Mouse (Mus musculus) retina, embryonic 14.5 days (tissue): ENCODE results near the gene Trio.

ENCODE experiments used
- DNase-seq: peaks from one replicate; pipeline ENCODE4 v3.0.0-alpha.2; 2015; ENCODE audit warnings: low spot score

Trio gene

GRCm38 (mm10) chr15:28025447-28026166 lies at the start of gene Trio:
Gene Trio (minus strand): TSS chr15:28025848.
- peak; percentile 97 for DNase-seq

DNA sequence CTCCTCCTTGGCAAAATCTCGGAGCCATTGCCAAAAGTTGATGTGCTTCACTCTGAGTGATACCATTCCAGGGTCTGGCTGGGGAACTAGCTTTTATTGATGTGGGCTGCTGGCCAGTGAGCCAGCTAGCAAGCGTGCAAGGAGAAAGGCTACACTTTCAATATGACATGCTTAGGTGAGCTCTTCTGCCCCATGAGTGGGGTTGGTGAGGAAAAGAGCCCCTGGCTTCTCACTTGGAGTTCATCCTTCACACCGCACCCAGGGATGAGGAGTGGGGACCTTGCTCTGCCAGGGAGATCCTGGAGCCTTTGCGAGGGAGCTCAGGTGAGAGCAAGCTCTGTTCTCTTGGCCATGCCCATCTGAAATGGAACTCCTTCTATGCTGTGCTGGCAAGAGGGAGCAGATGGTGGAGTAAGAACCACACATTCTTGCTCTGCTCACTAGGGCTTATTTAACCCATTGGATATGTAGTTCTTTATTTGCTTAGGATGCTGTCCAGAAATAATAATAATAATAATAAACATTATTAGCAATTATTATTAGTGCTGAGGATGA lies 48.8 kb upstream of the Trio start:
- DNase-seq: no peak

- no peak for DNase-seq
Observed at GRCm38 (mm10) chr15:28071601-28072000, 46.0 kb upstream of the Trio start.

GRCm38 (mm10) chr15:28070771-28071419 lies 45.2 kb upstream of the Trio start:
- no peak for DNase-seq

GRCm38 (mm10) chr15:28070221-28070620 lies 44.6 kb upstream of the Trio start:
- no peak for DNase-seq

DNA sequence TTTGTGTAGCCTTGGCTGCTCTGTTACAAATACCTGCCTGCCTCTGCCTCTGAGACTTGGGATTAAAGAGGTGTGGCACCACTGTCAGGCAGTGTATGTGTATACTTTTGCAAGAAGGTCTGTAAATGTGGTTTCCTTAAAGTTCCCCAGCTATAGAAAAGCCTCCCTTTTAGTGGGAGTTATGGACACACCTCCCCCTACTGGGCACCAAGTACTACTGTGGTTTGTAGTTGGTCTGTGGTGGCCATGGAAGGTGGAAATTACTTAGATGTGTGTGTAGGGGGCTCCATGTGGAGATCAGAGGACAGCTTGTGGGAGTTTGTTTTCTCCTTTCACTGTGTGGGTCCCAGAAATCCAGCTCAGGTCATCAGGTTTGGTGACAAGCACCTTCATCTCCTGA lies 41.7 kb upstream of the Trio start:
- peak; percentile 54 for DNase-seq

DNA sequence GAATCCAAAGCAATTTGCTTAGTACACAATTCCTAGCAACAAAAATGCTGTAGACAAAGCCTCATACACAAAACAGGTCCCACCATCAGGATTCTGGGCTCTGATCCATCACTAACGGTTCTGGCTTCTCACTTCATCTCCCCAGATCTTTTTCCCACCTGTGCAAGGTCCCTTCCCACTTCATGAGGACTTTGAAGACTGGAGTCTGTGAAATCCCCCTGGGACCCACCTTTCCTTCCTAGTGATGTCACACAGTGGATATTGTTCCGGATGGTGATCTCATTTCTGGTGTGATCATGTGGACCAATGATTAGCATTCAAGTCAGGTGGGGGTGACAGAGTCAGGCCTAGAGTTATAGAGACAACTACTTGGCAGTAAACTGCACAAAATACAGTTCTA lies 40.8 kb upstream of the Trio start:
- no peak for DNase-seq

DNA sequence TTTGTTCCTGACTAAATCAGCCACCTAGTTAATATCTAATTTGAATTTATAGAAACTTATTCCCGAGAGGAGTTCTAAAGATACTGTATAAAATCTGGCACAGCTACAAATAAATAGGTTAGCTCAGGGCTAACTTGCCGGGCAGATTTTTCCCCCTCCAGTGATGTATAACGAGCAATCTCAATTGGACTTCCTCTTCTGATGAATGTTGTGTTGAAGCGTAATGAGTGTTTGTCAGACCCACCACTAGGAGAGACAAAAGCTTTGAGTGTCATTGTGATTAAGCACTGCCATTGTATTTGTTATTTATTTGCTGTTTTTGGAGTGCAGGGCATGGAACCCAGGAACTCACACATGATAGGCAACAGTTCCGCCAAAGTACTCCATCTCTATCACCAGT lies 39.9 kb upstream of the Trio start:
- no peak for DNase-seq

- no peak for DNase-seq
Observed at GRCm38 (mm10) chr15:28064733-28065088, 39.1 kb upstream of the Trio start.

DNA sequence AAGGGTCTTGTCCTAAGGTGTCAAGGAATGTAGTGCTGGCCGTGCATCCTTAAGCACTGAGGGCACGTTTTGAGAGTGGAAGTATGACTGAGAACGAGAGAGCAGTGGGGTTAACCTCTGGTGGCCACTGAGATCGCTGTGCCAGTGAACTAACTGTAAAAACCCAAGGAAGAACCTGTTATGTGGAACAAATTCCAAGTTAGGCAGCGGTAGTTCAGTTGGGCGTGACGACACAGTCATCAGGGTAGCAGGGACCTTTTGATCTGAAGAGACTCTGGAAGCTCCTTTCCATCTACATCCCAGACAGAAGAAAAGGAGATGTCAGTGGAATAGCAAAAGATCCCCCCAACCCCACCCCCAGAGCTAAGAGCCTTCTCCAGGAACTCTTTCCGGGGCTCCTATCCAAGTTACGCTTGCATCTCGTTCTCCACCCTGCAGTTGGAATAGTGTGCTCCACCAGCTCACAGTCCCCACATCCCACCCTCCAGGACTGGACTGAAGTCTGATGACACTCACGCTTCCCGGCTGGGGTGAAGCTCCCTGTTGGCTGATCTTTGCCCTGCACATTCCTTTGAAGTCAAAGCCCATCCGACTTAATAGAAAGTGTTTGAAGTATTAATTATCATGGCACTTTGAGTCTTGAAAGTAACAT lies 38.6 kb upstream of the Trio start:
- no peak for DNase-seq

DNA sequence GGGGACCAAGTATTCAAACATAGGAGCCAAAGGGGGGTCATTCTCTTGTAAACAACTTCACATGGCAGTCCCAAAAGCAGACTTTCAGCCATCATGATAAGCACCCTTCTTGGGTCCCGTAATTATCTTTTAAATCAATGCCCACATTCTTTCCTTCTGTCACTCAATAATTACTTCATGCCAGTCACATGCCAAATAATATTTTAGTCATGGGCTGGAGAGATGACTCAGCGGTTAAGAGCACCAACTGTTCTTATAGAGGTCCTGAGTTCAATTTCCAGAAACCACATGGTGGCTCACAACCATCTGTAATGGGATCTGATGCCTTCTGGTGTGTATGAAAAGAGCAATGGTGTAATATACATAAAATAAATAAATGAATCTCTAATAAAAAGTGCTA lies 37.8 kb upstream of the Trio start:
- DNase-seq: no peak

DNA sequence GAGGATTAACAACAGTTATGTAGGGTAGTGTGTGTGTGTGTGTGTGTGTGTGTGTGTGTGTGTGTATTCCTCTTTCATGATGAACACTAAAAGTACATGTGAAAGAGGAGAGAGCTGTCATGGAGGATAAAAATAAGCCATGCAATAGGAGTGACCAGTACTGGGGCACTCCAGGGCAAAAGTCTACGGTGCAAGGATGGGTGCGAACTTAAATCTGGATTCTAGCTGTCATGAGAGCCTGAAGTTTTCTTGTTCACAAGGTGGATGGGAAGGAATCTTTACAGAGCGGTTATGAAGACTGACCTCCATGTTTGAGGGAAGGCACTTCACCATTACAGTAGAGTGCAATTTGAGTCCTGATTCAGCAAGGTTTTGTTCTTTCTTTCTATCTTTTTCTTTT lies 36.4 kb upstream of the Trio start:
- no peak for DNase-seq

DNA sequence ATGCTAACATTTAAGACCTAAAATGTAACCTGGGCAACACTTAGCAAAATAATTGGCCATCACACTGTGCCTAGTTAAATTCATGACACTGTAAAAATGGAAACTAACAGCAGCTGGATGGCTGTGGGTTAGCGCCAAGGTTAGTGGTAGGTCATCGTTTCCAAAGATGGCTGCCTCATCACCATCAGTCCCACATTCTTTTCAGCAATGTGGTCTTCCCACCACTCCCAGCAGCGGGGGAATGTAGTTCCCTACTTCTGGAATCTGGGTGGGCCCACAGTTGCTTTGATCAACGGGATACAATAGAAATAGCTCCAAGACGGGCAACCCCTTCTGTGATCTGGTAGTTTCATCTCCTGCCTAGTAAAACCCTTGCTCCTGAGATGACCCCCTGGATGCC lies 35.3 kb upstream of the Trio start:
- DNase-seq: no peak

- no peak for DNase-seq
Observed at GRCm38 (mm10) chr15:28060423-28060822, 34.8 kb upstream of the Trio start.

DNA sequence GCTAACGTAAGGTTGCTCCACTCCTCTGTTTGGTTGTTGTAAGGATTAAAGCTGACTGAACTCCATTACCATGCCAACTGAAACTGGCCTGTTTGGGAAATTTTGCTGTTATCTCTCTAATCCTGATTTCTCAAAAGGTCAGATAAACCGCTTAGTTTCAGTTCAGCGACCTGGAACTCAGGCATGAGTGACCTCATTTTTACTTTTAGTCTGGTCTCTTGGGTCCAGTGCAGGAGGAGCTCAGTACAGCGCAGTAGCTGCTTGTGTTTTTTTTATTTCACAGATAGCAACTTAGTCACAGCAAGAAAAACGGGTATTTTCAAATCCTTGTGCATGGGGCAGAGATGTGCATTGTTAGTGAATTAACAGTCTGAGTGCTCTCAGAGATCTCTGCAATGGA lies 31.9 kb upstream of the Trio start:
- peak; percentile 45 for DNase-seq

- no peak for DNase-seq
Observed at GRCm38 (mm10) chr15:28054731-28055130, 29.1 kb upstream of the Trio start.

- DNase-seq: no peak
Observed at GRCm38 (mm10) chr15:28054111-28054510, 28.5 kb upstream of the Trio start.

DNA sequence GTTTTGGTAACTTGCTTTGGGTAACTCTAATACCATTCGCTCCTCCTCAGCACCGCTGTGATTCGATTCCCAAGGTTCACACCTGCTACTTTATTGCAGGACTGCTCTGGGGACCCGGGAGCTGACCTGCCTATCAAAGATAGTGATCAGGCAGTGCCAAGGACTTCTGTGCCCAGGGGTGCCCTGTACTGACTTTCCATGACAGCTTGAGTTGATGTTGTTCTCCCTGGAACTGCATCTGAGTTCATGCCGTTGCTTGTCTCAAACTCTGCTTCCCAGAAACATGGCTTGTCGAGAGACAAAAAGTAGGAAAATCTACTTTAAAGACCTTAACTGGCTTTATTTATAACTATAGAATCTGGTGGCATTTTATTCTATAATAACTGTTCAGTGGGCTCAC lies 27.6 kb upstream of the Trio start:
- no peak for DNase-seq

DNA sequence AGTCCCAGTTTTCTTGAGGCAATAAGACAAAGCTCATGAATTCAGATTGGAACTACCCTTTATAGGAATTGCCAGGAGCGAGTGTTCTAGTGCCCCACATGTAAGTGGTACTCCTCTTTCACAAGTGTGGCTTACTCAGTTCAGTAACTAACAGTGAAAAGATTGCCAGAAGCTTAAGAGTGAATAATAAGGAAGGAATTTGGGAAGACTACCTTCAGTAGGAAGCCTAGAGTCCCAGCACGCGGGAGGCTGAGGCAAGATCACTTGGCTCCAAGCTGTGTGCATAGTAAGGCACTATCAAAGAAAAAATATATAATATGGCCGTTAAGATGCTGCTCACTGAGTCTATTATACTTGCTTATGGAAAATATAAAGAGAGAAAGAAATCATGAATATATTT lies 26.2 kb upstream of the Trio start:
- DNase-seq: no peak

- peak; percentile 77 for DNase-seq
Observed at GRCm38 (mm10) chr15:28051104-28051625, 25.5 kb upstream of the Trio start.

DNA sequence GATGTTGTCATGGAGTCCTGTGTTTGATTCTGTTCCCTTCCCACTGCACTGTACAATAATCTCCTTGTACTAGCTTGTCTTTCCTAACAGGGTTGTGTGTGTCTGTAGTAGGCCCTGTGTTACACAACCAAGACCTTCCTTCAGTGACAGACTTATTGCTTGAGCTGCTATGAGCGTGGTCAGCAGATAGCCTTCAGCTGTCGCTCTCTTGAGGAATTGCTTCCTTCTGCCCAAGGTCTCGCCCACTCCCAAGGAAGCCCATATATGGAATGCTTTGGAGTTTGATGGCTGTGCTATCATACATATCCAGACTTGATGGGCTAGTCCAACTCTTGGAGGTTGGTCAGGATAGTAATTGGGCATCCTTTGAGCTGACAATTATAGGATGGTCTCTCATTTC lies 22.1 kb upstream of the Trio start:
- no peak for DNase-seq

- no peak for DNase-seq
Observed at GRCm38 (mm10) chr15:28041158-28041865, 15.7 kb upstream of the Trio start.
